Mouse (Mus musculus): Measurements from ENCODE around the gene Crygd.

- no peak for TF ChIP-seq POLR2A (IDR thresholded peaks at IDR 0.05; ENCODE audit: low read depth, low read length)
- TF ChIP-seq CTCF (conservative IDR thresholded peaks at IDR 0.05 in 1 of 2, IDR thresholded peaks at IDR 0.05 in 1 of 2; ENCODE audit: low read depth in 2 of 2, low read length in 2 of 2): no peak
- TF ChIP-seq USF1 (IDR thresholded peaks at IDR 0.05; ENCODE audit: low read depth, low read length): no peak
Measured at GRCm38 (mm10) chr1:65109756-65110435, 46.6 kb upstream of the Crygd start.
